Mouse (Mus musculus): Measurements from ENCODE around the gene Cd55b.
A peak's percentile ranks its signal among the peaks of the same experiment; 100 is the strongest.
"Not testable (repeated sequence)": the region's sequence is repeated elsewhere in the genome, so short reads cannot be mapped to it uniquely, and the experiment has no call there.

Cd55b gene

DNA sequence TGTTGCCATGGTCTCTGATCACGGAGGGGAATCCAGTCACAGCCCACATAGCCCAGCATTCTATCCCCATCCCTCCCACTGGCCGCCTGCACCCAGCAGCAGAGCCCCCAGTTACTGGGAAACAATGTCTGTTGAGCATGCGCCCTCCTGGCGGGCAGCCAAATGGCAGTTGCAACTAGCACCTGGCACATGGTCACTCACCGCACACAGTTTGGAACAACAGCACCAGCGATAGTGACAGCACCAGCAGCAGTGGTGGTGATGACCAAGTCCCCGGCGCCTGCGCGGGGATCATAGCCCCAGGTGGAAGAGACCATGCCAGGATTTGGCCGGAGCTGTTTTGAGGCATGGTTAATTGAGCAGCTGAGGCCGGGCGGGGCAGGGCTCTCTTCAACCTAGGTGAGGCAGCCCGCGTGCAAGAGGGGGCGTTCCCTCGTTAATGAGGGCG is at the start of gene Cd55b:
Gene Cd55b (minus strand): TSS at position 346 of the 448 bp plus-strand sequence.
- no peak for DNase-seq (ENCODE audit: extremely low spot score, low spot score)

DNA sequence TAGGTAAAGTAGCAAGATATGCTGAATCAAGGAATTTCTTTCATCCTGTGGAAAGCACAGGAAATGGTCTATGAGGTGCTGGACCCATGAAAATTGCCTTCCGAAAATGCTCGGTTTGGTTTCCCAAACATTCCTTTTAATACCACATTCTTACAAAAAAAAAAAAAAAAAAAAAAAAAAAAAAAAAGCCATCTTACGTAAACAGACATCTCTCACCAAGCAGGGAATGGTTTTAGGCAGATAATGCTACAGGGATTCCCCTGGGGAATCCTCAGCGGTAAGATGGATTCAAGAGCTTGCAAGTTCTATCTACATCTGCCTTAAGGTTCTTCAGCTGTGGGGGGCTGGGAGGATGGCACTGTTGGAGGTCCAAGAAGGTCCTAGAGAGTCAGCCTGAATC is 47.3 kb upstream of the Cd55b start:
- no peak for DNase-seq (ENCODE audit: extremely low spot score, low spot score)

DNA sequence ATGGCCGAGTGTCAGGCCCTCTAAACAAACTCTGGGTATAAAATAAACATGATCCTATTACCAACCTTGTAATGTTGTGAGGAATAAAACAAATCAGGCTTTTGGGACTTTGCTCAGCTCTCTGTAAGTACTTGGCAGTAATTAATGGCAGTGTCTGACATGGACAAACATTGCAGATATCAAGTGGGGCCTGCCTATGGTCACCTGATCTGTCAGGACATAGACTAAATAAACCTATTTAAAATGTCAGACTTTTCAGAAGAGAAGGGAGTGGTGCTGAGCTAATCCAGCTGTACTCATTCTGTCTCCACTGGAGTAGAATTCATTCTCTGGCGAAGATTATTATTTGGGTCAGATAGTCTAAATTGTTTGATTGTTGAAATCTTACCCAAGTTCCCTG is 44.6 kb upstream of the Cd55b start:
- DNase-seq (ENCODE audit: extremely low spot score, low spot score): no peak

DNA sequence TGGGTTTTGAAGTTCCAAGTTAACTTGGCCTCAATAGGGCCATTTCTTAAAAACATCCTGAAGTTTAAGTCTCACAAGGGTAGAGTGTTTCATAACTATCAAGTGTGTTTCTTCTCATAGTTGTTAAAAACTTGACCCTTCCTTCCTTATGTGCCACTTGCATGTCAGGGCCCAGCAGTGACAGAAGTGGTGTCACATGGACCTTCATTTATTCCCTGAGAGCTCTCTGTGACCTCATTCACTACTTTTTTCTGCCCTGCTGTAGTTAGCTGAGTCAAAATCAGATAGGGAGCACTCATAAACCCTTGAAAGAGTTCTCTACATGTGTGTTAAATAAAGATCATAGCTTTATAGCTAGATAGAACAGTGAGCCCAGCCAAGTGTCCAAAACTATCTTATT is 41.4 kb upstream of the Cd55b start:
- no peak for DNase-seq (ENCODE audit: extremely low spot score, low spot score)

DNA sequence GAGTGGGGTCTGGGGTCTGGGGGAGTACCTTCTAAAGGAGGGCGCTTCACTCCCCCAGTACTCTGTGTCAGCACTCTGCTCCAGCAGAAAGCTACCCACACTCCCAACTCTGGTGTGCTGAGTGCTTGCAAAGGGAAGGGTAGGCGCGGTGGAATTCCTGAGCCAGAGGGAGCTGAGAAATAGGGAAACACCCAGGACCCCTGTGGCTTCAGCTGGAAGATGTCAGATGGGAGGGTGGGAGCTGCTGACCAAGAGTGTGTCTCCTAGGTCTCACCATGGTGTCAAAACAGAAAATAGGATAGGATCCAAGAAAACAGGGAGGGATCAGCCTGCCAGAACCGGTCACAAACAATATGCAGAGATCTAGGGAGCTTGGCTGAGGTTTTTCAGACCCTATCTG is 40.1 kb upstream of the Cd55b start:
- DNase-seq (ENCODE audit: extremely low spot score, low spot score): no peak

DNA sequence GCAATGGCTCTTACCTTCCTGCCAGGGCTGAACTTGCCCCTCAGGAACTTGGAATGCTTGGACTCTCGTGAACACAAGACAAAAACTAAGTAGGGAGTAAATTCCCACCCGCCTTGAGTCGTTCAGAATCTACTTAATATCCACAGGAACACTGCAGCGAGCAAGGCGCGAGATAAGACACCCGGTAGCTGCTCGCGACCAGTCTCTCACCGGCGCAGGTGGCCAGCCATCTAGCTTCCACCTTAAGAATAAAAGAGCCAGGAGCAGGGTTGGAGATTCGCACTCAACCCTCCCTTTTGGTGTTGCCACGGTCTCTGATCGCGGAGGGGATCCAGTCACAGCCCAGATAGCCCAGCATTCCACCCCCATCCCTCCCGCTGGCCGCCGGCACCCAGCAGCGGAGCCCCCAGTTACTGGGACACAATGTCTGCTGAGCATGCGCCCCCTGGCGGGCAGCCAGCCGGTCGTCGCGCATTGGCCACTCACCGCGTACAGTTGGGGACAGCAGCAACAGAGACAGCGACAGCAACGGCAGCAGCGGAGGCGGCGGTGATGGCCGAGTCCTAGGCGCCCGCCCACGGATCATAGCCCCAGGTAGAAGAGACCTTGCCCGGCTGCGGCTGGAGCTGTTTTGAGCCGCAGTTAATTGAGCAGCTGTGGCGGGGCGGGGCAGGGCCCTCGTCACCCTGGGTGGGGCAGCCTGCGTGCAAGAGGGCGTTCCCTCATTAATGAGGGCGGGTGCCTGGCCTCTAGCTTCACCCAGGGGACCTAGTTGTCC is 39.5 kb upstream of the Cd55b start, which contains the start of gene Cd55:
Gene Cd55 (minus strand): TSS at position 661 of the 778 bp plus-strand sequence.
- DNase-seq (ENCODE audit: extremely low spot score, low spot score): peak; percentile 92

DNA sequence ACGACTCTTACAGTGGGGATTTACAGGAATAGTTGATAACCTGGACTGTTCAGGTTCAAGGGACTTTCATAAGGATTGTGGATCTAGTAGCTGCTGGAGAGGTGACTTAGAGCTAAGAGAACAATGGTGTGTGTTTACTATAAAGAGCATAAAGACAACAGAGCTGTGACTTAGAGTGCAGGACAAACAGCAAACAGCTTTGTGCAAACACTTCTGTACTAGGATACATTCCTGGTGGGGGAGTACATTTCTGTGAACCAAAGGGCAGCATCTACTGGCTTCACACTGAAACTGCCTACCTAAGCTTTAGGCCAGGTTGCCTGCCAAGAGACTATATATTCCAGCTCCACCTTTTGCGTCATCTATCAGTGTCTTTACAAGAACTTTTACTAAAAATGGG is 32.3 kb upstream of the Cd55b start:
- no peak for DNase-seq (ENCODE audit: extremely low spot score, low spot score)

DNA sequence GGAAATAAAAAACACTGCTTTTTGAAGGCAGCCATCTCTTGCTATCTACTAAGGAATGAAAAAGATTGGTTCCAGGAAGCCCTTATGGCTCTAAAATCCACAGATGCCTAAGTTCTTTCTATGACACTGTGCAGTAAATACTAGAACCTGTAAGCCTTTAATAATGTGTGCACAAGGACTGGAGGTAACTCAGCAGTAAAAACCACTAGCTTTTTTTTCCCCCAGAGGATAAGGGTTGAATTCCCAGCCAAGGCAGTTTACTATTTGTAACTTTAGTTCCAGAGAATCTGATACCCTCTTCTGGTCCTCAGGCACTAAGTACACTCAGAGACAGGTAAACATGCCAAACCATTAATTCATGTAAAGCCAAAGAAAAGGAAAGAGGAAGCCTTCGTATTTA is 20.1 kb upstream of the Cd55b start:
- DNase-seq (ENCODE audit: extremely low spot score, low spot score): not testable (repeated sequence)

DNA sequence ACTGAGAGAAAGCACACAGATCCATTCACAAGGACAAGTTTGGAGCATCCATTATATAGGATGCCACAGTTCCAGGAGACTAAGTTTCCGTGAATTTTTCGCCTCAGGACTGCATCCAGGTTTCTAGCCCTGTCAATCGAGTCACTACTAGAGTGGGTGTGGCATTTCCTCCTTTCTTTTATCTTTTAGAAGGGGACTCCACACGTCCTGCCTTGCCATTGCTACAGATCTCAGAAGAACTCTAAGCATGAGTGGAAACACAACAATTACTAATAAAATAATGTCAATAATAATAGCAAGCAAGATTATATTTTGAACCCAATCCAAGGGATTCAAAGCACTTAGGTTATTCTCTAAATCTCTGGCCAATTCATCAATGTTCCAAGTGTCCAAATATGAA is 8.1 kb upstream of the Cd55b start:
- DNase-seq (ENCODE audit: extremely low spot score, low spot score): no peak

DNA sequence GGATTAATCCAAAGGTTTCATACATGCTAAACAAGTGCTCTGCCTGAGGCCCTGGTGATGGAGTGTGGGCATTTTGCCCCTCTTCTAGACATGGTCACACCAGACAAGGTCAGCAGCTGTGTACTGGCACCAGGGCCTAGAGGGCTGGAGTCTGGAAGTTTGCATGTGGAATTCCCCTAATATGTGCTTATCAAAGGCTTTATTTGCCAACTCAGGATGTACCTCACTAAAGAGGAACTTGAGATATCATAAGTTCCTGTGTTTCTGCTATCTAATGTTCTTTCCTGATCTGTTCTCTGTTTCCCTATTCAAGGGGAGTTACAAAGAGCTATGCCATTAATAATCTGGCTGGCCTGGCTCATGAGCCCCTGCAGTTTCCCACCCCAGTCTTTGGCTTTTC is 5.9 kb upstream of the Cd55b start:
- DNase-seq (ENCODE audit: extremely low spot score, low spot score): not testable (repeated sequence)

DNA sequence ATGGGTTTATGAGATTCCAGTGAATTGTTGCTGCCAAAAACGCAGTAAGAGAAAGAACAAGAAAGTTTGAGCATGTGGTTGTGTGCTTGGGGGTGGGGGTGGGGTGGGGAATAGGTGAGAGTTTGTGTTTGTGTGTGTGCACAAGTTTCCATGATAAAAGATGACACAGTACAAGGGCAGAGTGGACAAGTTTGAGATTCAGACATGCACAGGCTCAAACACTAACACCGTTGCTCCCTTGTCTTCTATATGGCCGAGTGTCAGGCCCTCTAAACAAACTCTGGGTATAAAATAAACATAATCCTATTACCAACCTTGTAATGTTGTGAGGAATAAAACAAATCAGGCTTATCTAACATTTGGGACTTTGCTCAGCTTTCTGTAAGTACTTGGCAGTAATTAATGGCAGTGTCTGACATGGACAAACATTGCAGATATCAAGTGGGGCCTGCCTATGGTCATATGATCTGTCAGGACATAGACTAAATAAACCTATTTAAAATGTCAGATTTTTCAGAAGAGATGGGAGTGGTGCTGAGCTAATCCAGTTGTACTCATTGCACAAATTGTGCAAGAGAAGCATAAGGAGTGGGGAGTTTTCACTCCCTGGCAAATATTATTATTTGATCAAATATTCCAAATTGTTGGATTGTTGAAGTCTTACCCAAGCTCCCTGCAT is 4.5 kb upstream of the Cd55b start:
- not testable (repeated sequence) for DNase-seq (ENCODE audit: extremely low spot score, low spot score)

DNA sequence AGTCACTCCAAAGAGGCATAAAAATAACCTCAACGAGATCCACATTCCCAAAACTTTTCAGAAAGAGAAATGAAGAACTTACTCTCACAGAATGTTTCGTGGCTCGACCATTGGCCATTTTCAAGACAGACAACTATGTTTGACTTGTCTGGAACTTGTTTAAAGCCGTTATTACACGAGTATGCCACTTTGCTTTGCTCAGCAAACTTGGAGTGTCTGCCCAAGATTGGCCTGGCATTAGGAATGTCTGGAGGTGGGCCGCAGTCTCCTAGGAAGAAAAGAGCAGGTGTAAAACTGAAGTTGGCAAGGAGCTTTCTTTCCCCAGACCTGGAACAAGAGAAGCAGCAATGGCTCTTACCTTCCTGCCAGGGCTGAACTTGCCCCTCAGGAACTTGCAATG is 776 bp downstream of the Cd55b start:
- DNase-seq (ENCODE audit: extremely low spot score, low spot score): not testable (repeated sequence)

DNA sequence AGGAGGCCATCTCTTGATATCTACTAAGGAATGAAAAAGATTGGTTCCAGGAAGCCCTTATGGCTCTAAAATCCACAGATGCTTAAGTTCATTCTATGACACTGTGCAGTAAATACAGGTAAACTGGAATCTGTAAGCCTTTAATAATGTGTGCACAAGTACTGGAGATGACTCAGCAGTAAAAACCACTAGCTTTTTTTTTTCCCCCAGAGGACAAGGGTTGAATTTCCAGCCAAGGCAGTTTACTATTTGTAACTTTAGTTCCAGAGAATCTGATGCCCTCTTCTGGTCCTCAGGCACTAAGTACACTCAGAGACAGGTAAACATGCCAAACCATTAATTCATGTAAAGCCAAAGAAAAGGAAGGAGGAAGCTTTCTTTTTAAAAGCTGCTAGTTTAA is 25.7 kb downstream of the Cd55b start:
- not testable (repeated sequence) for DNase-seq (ENCODE audit: extremely low spot score, low spot score)

DNA sequence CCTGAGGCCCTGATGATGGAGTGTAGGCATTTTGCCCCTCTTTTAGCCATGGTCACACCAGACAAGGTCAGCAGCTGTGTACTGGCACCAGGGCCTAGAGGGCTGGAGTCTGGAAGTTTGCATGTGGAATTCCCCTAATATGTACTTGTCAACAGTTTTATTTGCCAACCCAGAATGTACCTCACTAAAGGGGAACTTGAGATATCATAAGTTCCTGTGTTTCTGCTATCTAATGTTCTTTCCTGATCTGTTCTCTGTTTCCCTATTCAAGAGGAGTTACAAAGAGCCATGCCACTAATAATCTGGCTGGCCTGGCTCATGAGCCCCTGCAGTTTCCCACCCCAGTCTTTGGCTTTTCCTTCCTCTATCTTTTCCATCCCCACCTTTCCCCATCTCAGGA is 35.5 kb downstream of the Cd55b start:
- DNase-seq (ENCODE audit: extremely low spot score, low spot score): not testable (repeated sequence)

DNA sequence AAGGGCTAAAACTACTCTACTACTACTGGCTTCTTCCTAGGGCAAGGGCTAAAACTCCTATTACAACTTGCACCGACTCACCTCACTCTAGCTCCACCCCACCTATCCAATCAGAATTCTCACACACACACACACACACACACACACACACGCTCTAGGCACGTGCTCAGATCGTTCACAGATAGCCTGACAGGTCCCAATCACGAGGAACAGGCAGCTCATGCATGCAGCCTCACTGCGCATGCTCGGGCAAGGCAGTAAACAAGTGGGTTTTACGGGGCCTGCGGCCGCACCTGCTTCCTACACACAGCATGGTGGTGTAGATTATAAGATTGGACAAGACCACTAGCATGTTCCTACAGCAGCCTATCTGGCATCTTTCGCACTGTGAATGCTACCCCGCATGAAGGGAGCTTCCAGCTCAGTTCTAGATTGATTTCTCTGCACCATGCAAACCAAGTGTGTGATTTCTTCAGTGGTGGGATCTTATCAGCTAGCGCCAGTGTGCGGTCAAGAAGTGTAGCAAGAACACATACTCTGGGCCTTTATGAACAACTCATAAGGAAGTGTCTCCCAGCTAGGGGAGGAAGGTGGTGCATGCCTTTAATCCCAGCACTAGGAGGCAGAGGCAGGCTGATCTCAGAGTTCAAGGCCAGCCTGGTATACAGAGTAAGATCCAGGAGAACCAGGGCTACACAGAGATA is 44.9 kb downstream of the Cd55b start:
- DNase-seq (ENCODE audit: extremely low spot score, low spot score): no peak

DNA sequence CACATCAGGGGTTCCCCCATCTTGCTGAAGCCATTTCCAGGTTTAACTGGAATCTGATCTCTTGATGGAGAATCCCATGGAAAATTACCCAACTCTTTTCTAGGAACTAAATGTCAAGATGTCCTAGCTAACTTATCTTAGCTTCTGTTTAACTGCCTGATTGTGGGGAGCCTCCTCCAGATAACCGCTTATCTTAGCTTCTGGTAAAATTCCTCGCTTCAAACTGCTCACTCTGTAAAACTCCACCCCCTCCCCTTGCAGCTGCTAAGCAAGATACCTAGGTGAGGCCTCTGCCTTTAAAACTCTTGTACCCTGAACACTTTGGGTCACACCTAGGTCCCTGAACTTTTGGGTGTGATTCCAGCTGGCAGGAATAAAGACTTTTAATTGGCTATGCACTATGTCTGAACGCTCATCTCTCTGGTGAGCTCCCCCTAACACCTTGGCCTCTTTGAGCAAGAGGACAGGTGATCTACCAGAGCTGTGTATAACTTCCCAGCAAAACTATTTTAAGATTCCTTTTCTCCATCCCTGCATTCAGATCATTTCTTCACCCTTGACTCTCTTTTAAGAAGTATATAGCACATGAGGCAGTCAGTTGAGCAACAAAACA is 48.5 kb downstream of the Cd55b start:
- DNase-seq (ENCODE audit: extremely low spot score, low spot score): no peak

DNA sequence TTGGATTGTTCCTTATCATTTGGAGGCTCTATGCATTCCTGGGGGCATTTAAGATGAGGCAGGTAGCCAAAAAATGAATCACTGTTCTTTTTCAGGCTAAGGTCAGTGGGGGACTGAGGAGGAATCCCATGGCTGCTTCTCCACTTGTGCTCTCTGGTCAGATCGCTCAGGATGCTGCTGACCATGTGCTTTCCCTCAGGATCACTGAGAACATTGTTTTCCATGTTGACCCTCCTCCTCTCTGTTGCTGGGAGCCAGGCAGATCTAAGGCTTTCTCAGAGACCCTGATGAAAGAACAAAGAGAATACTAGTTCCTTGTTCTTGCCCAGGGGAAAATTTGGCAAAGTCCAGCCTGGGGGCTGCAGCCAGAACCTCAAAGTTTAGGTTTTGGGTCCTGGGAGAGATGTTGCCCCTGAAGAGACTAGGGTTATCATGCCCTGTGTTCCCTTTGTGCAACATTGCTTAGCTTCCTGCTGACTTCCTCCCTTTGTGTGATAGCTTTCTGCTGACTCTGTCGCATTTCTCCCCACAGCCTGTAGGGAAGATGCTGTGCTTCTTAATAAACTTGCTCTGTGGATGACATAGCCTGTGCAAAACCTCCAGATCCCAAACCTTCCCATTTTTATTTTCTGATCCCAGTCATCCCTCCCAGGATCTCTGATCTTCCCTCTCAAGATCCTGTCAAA is 49.3 kb downstream of the Cd55b start:
- no peak for DNase-seq (ENCODE audit: extremely low spot score, low spot score)

DNA sequence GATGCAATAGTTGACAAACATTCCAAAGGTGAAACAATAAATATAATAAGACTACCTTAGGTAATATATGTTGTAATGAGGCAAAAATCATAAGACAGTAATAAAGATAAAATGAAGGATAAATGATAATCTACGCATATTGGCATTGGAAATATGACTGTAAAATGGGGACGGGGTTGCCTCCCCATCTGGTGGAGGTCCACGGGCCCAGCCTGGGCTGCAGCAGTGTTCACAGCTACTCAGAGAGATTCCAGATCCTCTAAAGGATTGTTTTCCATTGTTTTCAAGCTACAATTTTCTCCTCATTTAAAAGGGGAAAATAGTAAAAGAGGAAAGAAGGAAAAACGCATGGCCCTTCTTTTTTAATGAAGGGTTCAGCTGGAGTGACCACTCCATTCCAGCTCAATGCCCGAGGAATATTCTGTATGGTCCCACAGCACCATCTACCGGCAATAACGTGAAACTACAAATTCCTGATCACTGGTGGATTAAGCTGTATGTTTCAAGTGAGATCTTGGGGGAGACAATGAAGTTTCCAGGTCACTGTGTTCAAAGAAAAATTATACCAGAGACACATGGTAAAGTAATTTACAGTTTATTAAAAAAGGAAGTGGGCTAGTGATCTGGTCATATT is 50.8 kb downstream of the Cd55b start:
- DNase-seq (ENCODE audit: extremely low spot score, low spot score): peak; percentile 44

DNA sequence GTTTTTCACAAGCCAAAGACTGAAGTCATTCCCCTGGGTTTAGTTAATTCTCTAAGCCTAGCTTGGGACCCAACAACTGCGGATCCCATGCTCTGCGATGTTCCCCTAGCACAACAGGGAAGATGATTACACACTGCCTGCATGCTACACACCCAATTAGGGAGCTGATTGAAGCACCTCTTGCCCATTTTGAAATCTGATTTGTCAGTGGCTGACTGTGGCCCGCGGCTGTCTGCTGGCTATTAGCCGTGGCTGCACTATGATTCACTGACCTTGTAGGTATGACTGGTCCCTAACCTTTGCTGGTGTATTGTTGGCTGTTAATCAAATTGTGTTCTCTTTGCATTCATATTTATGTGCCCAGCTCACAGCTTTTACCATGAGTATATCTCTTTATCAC is 51.5 kb downstream of the Cd55b start:
- no peak for DNase-seq (ENCODE audit: extremely low spot score, low spot score)

DNA sequence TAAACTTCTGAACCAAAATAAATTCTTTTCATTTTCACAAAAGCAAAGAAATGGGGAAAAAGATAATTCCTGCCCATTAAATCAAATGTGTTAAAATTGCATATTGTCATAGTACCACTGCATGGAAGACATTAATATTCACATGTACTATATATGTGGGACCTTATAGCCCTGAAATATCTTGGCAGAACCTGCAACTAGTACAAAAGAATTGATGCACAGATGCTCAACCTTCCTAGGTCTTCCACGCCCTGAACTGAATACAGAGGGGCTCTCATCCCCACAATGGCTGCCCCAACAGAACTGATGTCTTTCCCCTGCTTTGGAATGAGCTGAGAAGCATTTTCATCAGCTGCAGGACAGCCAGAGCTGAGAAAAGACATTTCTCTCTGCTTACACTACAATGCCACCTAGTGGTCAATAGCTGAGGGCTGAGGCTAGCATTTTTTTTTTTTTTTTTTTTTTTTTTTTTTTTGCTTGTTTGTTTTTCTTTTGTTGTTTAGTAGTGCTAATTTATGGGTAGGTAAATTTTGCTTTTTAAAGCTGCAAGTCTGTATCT is 72.7 kb downstream of the Cd55b start:
- DNase-seq (ENCODE audit: extremely low spot score, low spot score): peak; percentile 19

Data from neural tube, embryonic 10.5 days (tissue).